Mouse (Mus musculus) MEL (cell line): ENCODE results near the gene Cobl. TPM values are rescaled to one million over a fixed set of nuclear protein-coding genes. Genes with fewer than 3 reads are reported as not detected.

Experiments used
- DNase-seq: peaks from one replicate; pipeline ENCODE4 v3.0.0; 2011; ENCODE audit warnings: low read depth, low spot score
- H3K27ac ChIP-seq: 2 replicates; pipeline ENCODE4 v1.5.1; 2012; ENCODE audit warnings: low read depth, mild to moderate bottlenecking, control low read depth, low read length, moderate library complexity; ENCODE audit not compliant: control insufficient read depth
- H3K27me3 ChIP-seq, 2 experiments: fragments of 150-350 bp in 1 of 2; sonication (generic) in 1 of 2; 2 replicates each; pipeline ENCODE4 v1.6.1; 2012; ENCODE audit warnings: low read length in 2 of 2, mild to moderate bottlenecking in 2 of 2, improper control_type of control experiment in 1 of 2, moderate library complexity in 1 of 2; ENCODE audit not compliant: insufficient read depth in 2 of 2, control insufficient read depth in 1 of 2
- H3K36me3 ChIP-seq, 2 experiments: 2 replicates each; pipeline ENCODE4 v1.6.1; 2012 to 2014; ENCODE audit warnings: low read length in 2 of 2, improper control_type of control experiment in 1 of 2, inconsistent platforms in 1 of 2, mild to moderate bottlenecking in 1 of 2; ENCODE audit not compliant: insufficient read depth in 2 of 2, control insufficient read depth in 1 of 2
- H3K4me1 ChIP-seq, 2 experiments: fragments of 150-350 bp in 1 of 2; sonication (generic) in 1 of 2; 2 replicates each; pipeline ENCODE4 v1.6.1; 2012; ENCODE audit warnings: low read length in 2 of 2, improper control_type of control experiment in 1 of 2, mild to moderate bottlenecking in 1 of 2; ENCODE audit not compliant: insufficient read depth in 2 of 2, control insufficient read depth in 1 of 2
- H3K4me3 ChIP-seq, 2 experiments: fragments of 150-350 bp in 1 of 2; sonication (generic) in 1 of 2; 2 replicates each; pipeline ENCODE4 v1.5.1; 2012; ENCODE audit warnings: low read depth in 2 of 2, low read length in 2 of 2, mild to moderate bottlenecking in 2 of 2, moderate library complexity in 2 of 2, control low read depth in 1 of 2, improper control_type of control experiment in 1 of 2; ENCODE audit not compliant: control insufficient read depth in 1 of 2, insufficient read depth in 1 of 2
- H3K79me2 ChIP-seq: 2 replicates; pipeline ENCODE4 v1.6.1; 2012; ENCODE audit warnings: mild to moderate bottlenecking, low read length, moderate library complexity; ENCODE audit not compliant: control insufficient read depth, poor library complexity, insufficient read depth
- H3K9ac ChIP-seq: 2 replicates; pipeline ENCODE4 v1.6.1; 2012; ENCODE audit warnings: low read depth, mild to moderate bottlenecking, control low read depth, low read length, moderate library complexity; ENCODE audit not compliant: control insufficient read depth, poor library complexity, severe bottlenecking
- H3K9me3 ChIP-seq: fragments of 150-350 bp; sonication (generic); replicated peaks from 2 replicates; pipeline ENCODE4 v1.6.1; 2012; ENCODE audit warnings: mild to moderate bottlenecking, low read length, improper control_type of control experiment, moderate library complexity; ENCODE audit not compliant: insufficient read depth
- CHD2 ChIP-seq: IDR thresholded peaks from 2 replicates; pipeline ENCODE4 v1.6.1; 2011; ENCODE audit warnings: low read length, improper control_type of control experiment
- EP300 ChIP-seq, 2 experiments: IDR thresholded peaks; 2 replicates each; pipeline ENCODE4 v1.6.1; 2011; ENCODE audit warnings: improper control_type of control experiment in 2 of 2, low read length in 2 of 2, low read depth in 1 of 2, mild to moderate bottlenecking in 1 of 2
- HCFC1 ChIP-seq: IDR thresholded peaks from 2 replicates; pipeline ENCODE4 v1.6.1; 2012; ENCODE audit warnings: low read depth, mild to moderate bottlenecking, inconsistent platforms, low read length, improper control_type of control experiment, moderate library complexity
- JUND ChIP-seq: IDR thresholded peaks from 2 replicates; pipeline ENCODE4 v1.6.1; 2011; ENCODE audit warnings: low read depth, mild to moderate bottlenecking, improper control_type of control experiment, low read length
- MXI1 ChIP-seq: IDR thresholded peaks from 2 replicates; pipeline ENCODE4 v1.6.1; 2011; ENCODE audit warnings: mild to moderate bottlenecking, low read depth, low read length, improper control_type of control experiment
- MYB ChIP-seq: IDR thresholded peaks from 2 replicates; pipeline ENCODE4 v1.6.1; 2011; ENCODE audit warnings: mild to moderate bottlenecking, low read depth, low read length, improper control_type of control experiment
- NRF1 ChIP-seq: IDR thresholded peaks from 2 replicates; pipeline ENCODE4 v1.6.1; 2014; ENCODE audit warnings: low read depth, mild to moderate bottlenecking, inconsistent platforms, low read length, improper control_type of control experiment, moderate library complexity; ENCODE audit not compliant: poor library complexity, insufficient read depth, severe bottlenecking
- POLR2AphosphoS5 ChIP-seq: IDR thresholded peaks from 2 replicates; pipeline ENCODE4 v1.6.1; 2012; ENCODE audit warnings: low read depth, borderline replicate concordance, mild to moderate bottlenecking, inconsistent platforms, low read length, moderate library complexity, mixed read lengths
- RCOR1 ChIP-seq: IDR thresholded peaks from 2 replicates; pipeline ENCODE4 v1.6.1; 2012; ENCODE audit warnings: low read depth, mild to moderate bottlenecking, inconsistent platforms, low read length, improper control_type of control experiment
- SIN3A ChIP-seq: IDR thresholded peaks from 2 replicates; pipeline ENCODE4 v1.6.1; 2012; ENCODE audit warnings: low read length, improper control_type of control experiment, inconsistent platforms
- SMC3 ChIP-seq: IDR thresholded peaks from 2 replicates; pipeline ENCODE4 v1.6.1; 2011; ENCODE audit warnings: low read depth, low read length, improper control_type of control experiment
- TBP ChIP-seq: IDR thresholded peaks from 2 replicates; pipeline ENCODE4 v1.8.0; 2011; ENCODE audit warnings: low read depth, low read length, improper control_type of control experiment
- TCF12 ChIP-seq: IDR thresholded peaks from 2 replicates; pipeline ENCODE4 v1.6.1; 2014; ENCODE audit warnings: low read depth, mild to moderate bottlenecking, inconsistent platforms, low read length, improper control_type of control experiment, moderate library complexity
- UBTF ChIP-seq: IDR thresholded peaks from 2 replicates; pipeline ENCODE4 v1.6.1; 2012; ENCODE audit warnings: low read depth, mild to moderate bottlenecking, inconsistent platforms, low read length, improper control_type of control experiment, moderate library complexity, borderline replicate concordance; ENCODE audit not compliant: insufficient read depth
- USF1 ChIP-seq: IDR thresholded peaks from 2 replicates; pipeline ENCODE4 v1.6.1; 2014; ENCODE audit warnings: low read depth, mild to moderate bottlenecking, inconsistent platforms, low read length, improper control_type of control experiment, moderate library complexity
- USF2 ChIP-seq, 2 experiments: IDR thresholded peaks; 2 replicates each; pipeline ENCODE4 v1.6.1; 2011 to 2012; ENCODE audit warnings: improper control_type of control experiment in 2 of 2, low read length in 2 of 2, borderline replicate concordance in 1 of 2, inconsistent platforms in 1 of 2, low read depth in 1 of 2, mild to moderate bottlenecking in 1 of 2; ENCODE audit not compliant: insufficient read depth in 1 of 2
- ZKSCAN1 ChIP-seq: IDR thresholded peaks from 2 replicates; pipeline ENCODE4 v1.6.1; 2012; ENCODE audit warnings: low read depth, mild to moderate bottlenecking, inconsistent platforms, low read length, improper control_type of control experiment, moderate library complexity
- ZNF384 ChIP-seq: IDR thresholded peaks from 2 replicates; pipeline ENCODE4 v1.6.1; 2012; ENCODE audit warnings: low read depth, mild to moderate bottlenecking, inconsistent platforms, low read length, improper control_type of control experiment
- polyA plus RNA-seq, 2 experiments: library from polyadenylated mRNA; stranded (reverse) in 1 of 2; unstranded in 1 of 2; fragments of >175 nt in 1 of 2; fragments of >200 nt in 1 of 2; gene quantifications; 2 replicates each; pipeline versions ENCODE4 v1.2.1 to v1.2.4; 2012; ENCODE audit warnings: low replicate concordance in 2 of 2, low read depth in 1 of 2; ENCODE audit not compliant: insufficient read length in 2 of 2, insufficient read depth in 1 of 2, missing spikeins in 1 of 2
- total RNA-seq: library from RNA; depleted of rRNA; stranded (reverse); fragments of 300-350 nt; gene quantifications from 2 replicates; pipeline ENCODE4 v1.2.3, GENCODE M21; 2012

Gene Cobl
- total and polyA plus RNA-seq, 3 experiments, result not detected

DNA sequence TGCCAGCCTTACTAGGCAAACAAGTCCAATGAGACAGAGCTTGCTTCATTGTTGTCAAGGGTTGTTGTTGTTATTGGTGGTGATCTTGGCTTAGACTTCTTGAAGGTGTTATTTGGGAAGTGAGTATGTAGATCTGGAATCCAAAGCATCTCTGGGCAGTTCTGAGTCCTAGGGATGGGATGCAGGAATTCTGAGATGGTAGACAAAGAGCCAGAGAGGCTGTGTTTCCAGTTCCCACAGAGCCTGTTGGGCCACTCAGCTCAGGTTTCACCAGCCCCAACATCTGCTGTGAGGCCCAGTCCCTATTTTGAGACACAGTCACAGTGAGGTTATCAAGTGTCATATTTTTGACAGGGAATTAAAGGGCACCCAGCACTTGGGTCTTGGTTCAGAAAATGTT is 68.6 kb downstream of the Cobl start:
- TF ChIP-seq SMC3, result no peak
- TF ChIP-seq MXI1, result no peak
- no peak for TF ChIP-seq CHD2
- no peak for TF ChIP-seq EP300 (IDR thresholded peaks at IDR 0.05; ENCODE audit: low read depth in 1 of 2, low read length in 2 of 2)
- no peak for TF ChIP-seq TCF12
- TF ChIP-seq ZNF384, result no peak
- no peak for TF ChIP-seq HCFC1
- no peak overlapping the region for H3K4me3 ChIP-seq
- H3K9me3 ChIP-seq, result no peaks in the 10 kb centered on the region
- no peaks in the 10 kb centered on the region; a peak in 1 of 4 replicates for H3K27me3 ChIP-seq
- H3K36me3 ChIP-seq, result no peaks in the 10 kb centered on the region
- H3K79me2 ChIP-seq, result no peaks in the 10 kb centered on the region
- no peak overlapping the region for H3K27ac ChIP-seq
- DNase-seq, result no peak
- no peak overlapping the region for H3K9ac ChIP-seq
- no peaks in the 10 kb centered on the region; a peak in 1 of 4 replicates for H3K4me1 ChIP-seq

DNA sequence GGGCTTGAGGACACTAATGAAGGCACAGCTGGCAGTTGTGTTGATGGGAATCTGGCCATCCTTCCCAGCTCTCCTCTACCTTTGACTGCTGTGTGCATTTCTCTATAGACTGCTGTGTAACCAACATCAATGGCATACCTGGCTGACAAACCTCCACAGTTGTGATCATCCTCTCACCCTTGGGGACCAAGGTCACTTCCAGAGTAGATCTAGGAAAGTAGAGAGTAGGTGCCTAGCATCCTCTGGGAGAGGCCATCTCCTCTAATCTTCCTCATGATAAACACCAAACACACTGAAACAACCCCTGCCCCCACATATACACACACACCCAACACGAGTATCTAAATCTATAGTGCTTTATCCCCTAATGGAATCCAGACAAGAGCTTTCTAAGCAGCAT is 70.1 kb downstream of the Cobl start:
- TF ChIP-seq EP300 (IDR thresholded peaks at IDR 0.05; ENCODE audit: low read depth in 1 of 2, low read length in 2 of 2) (no peak), RCOR1 (no peak), UBTF (no peak), JUND (no peak), POLR2AphosphoS5 (no peak), SIN3A (no peak), USF2 (IDR thresholded peaks at IDR 0.05; ENCODE audit: borderline replicate concordance in 1 of 2, insufficient read depth in 1 of 2, low read depth in 1 of 2, low read length in 2 of 2) (no peak), ZKSCAN1 (no peak), TBP (no peak), MYB (no peak), NRF1 (no peak), ZNF384 (no peak), HCFC1 (no peak), TCF12 (no peak), USF1 (no peak)
- H3K9ac ChIP-seq, result no peak overlapping the region
- no peaks in the 10 kb centered on the region; a peak in 1 of 4 replicates for H3K27me3 ChIP-seq
- no peak overlapping the region for H3K4me3 ChIP-seq
- no peak overlapping the region for H3K27ac ChIP-seq
- no peaks in the 10 kb centered on the region; a peak in 1 of 4 replicates for H3K4me1 ChIP-seq
- DNase-seq, result no peak
- H3K9me3 ChIP-seq, result no peaks in the 10 kb centered on the region
- no peaks in the 10 kb centered on the region for H3K36me3 ChIP-seq
- no peaks in the 10 kb centered on the region for H3K79me2 ChIP-seq
